Mouse (Mus musculus): ENCODE data around the gene Rhox4f. TPM values are rescaled to one million over a fixed set of nuclear protein-coding genes. Genes with fewer than 3 reads are reported as not detected.
"Not testable (repeated sequence)": the region's sequence is repeated elsewhere in the genome, so short reads cannot be mapped to it uniquely, and the experiment has no call there.

Gene Rhox4f
- not detected in 2 replicates for polyA plus RNA-seq (2012; rRNA removed)

DNA sequence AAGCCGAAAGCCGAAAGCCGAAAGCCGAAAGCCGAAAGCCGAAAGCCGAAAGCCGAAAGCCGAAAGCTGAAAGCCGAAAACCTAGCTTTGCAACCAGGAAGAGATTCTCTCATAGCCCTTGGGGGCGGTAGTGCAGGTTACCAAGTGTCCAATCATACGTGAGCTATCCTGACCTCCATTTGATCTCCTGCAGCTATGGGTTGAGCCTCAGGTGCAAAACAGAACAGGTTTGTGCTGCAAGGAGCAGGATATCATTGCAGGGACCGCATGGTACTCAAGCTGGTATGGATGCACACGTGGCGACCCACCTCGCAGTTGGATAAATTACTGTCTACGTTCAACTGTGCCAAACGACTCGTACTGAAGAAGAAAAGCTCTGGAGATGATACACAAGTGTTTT lies at the start of gene Rhox4f:
TSS of gene Rhox4f (minus strand) at position 101 of the 400 bp plus-strand sequence.
- not testable (repeated sequence) for H3K4me1 ChIP-seq (ENCODE audit: control insufficient read depth, insufficient read depth, low read length); H3K4me3 ChIP-seq (ENCODE audit: insufficient read depth, low read length); H3K27ac ChIP-seq (ENCODE audit: insufficient read depth, low read length)

DNA sequence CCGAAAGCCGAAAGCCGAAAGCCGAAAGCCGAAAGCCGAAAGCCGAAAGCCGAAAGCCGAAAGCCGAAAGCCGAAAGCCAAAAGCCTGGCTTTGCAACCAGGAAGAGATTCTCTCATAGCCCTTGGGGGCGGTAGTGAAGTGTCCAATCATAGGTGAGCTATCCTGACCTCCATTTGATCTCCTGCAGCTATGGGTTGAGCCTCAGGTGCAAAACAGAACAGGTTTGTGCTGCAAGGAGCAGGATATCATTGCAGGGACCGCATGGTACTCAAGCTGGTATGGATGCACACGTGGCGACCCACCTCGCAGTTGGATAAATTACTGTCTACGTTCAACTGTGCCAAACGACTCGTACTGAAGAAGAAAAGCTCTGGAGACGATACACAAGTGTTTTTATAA lies 43.7 kb upstream of the Rhox4f start, which contains the start of gene Rhox4g:
TSS of gene Rhox4g (minus strand) at position 101 of the 400 bp plus-strand sequence.
- not testable (repeated sequence) for H3K4me1 ChIP-seq (ENCODE audit: control insufficient read depth, insufficient read depth, low read length); H3K4me3 ChIP-seq (ENCODE audit: insufficient read depth, low read length); H3K27ac ChIP-seq (ENCODE audit: insufficient read depth, low read length)

DNA sequence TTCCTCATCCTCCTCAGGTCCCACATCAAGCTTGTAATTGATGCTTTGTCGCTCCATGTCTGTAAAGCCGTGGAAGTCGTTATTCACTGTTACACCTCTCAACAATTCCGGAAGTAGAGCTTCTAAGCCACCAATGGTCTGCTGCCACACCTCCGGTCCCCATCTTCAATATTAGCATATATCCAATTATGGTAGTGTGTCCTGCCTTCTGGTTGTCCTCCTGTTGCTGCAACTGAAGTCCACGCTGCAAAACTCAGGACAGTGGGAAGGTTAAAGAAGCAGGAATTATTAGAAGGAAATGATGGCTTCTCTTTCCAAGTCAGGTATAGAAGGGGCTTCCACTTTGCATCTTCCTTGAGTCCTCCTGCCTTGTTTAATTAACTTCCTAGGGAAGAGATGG lies 35.9 kb upstream of the Rhox4f start, which contains the start of gene Rhox2g:
TSS of gene Rhox2g (minus strand) at position 101 of the 400 bp plus-strand sequence.
- H3K4me1 ChIP-seq (ENCODE audit: control insufficient read depth, insufficient read depth, low read length); H3K27ac ChIP-seq (ENCODE audit: insufficient read depth, low read length); H3K4me3 ChIP-seq (ENCODE audit: insufficient read depth, low read length): not testable (repeated sequence)

DNA sequence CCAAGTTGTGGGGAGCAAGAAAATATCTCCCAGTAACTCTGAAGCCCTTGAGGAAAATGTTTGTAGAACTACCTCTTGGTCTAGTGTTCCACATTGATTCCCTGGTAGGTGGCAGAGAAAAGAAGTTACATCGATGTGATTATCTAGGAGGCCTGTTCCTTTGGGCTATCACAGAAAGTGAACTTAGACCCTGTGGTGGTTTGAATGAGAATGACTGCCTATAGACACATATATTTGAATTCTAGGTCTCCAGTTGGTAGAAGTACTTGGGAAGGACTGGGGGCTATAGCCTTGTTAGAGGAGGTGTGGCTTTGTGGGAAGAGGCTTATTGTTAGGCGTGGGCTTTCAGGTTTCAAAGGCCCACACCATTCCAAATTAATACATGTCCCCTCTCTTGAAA lies 21.0 kb upstream of the Rhox4f start, which contains the start of gene Rhox3g:
TSS of gene Rhox3g (minus strand) at position 101 of the 400 bp plus-strand sequence.
- H3K4me1 ChIP-seq (ENCODE audit: control insufficient read depth, insufficient read depth, low read length): not testable (repeated sequence)

DNA sequence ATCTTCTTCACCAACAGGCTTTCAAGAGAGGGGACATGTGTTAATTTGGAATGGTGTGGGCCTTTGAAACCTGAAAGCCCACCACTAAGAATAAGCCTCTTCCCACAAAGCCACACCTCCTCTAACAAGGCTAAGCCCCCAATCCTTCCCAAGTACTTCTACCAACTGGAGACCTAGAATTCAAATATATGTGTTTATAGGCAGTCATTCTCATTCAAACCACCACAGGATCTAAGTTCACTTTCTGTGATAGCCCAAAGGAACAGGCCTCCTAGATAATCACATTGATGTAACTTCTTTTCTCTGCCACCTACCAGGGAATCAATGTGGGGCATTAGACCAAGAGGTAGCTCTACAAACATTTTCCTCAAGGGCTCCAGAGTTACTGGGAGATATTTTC lies 26.8 kb downstream of the Rhox4f start, which contains the start of gene Rhox3f:
TSS of gene Rhox3f (plus strand) at position 301 of the 400 bp plus-strand sequence.
- H3K4me3 ChIP-seq (ENCODE audit: insufficient read depth, low read length); H3K27ac ChIP-seq (ENCODE audit: insufficient read depth, low read length); H3K4me1 ChIP-seq (ENCODE audit: control insufficient read depth, insufficient read depth, low read length): not testable (repeated sequence)

More for the DNA sequence above, 21.0 kb upstream of the Rhox4f start, which contains the start of gene Rhox3g:
- not testable (repeated sequence) for H3K27ac ChIP-seq (ENCODE audit: insufficient read depth, low read length); H3K4me3 ChIP-seq (ENCODE audit: insufficient read depth, low read length)

DNA sequence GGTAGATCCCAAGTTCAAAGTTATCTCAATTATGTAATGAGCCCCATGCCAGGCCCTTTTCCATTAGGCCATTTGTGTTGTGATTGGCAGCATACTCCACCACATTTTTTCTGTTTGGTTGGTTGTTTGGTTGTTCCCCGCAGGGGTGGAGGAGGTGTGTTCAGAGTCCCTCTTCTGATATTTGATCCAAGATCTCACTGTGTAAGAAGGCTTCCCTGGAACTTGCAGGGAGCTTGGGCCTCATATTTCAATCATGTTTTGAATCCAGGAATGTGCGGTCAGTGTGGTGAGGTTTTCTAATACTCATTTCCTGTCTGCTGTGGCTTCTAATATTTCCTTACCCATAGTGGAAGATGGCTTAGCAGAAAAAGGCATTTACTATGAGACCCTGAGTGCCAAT lies 34.9 kb downstream of the Rhox4f start:
- H3K4me1 ChIP-seq (ENCODE audit: control insufficient read depth, insufficient read depth, low read length); H3K4me3 ChIP-seq (ENCODE audit: insufficient read depth, low read length); H3K27ac ChIP-seq (ENCODE audit: insufficient read depth, low read length): not testable (repeated sequence)

DNA sequence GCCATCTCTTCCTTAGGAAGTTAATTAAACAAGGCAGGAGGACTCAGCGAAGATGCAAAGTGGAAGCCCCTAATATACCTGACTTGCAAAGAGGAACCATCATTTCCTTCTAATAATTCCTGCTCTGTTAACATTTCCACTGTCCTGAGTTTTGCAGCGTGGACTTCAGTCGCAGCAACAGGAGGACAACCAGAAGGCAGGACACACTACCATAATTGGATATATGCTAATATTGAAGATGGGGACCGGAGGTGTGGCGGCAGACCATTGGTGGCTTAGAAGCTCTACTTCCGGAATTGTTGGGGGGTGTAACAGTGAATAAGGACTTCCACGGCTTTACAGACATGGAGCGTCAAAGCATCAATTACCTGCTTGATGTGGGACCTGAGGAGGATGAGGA lies 36.4 kb downstream of the Rhox4f start, which contains the start of gene Rhox2f:
TSS of gene Rhox2f (plus strand) at position 301 of the 400 bp plus-strand sequence.
- not testable (repeated sequence) for H3K27ac ChIP-seq (ENCODE audit: insufficient read depth, low read length); H3K4me1 ChIP-seq (ENCODE audit: control insufficient read depth, insufficient read depth, low read length); H3K4me3 ChIP-seq (ENCODE audit: insufficient read depth, low read length)

DNA sequence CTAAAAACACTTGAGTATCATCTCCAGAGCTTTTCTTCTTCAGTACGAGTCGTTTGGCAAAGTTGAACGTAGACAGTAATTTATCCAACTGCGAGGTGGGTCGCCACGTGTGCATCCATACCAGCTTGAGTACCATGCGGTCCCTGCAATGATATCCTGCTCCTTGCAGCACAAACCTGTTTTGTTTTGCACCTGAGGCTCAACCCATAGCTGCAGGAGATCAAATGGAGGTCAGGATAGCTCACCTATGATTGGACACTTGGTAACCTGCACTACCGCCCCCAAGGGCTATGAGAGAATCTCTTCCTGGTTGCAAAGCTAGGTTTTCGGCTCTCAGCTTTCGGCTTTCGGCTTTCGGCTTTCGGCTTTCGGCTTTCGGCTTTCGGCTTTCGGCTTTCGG lies 50.4 kb downstream of the Rhox4f start, which contains the start of gene Rhox4e:
TSS of gene Rhox4e (plus strand) at position 301 of the 400 bp plus-strand sequence.
- not testable (repeated sequence) for H3K4me1 ChIP-seq (ENCODE audit: control insufficient read depth, insufficient read depth, low read length); H3K4me3 ChIP-seq (ENCODE audit: insufficient read depth, low read length); H3K27ac ChIP-seq (ENCODE audit: insufficient read depth, low read length)

Other genes starting within 250 kb of the Rhox4f start
- gene Rhox3a2, start 227.7 kb downstream of the Rhox4f start, polyA plus RNA-seq (2012; rRNA removed): not detected in 2 replicates
- not detected in 2 replicates for gene Rhox4a2, start 216.9 kb downstream of the Rhox4f start, polyA plus RNA-seq (2012; rRNA removed)
- not detected in 2 replicates for gene Rhox2b, start 195.6 kb downstream of the Rhox4f start, polyA plus RNA-seq (2012; rRNA removed)
- gene Rhox4b, start 175.2 kb downstream of the Rhox4f start, polyA plus RNA-seq (2012; rRNA removed): not detected in 2 replicates
- not detected in 2 replicates for gene Rhox2c, start 154.0 kb downstream of the Rhox4f start, polyA plus RNA-seq (2012; rRNA removed)
- gene Rhox3c, start 149.1 kb downstream of the Rhox4f start, polyA plus RNA-seq (2012; rRNA removed): not detected in 2 replicates
- not detected in 2 replicates for gene Rhox4c, start 127.4 kb downstream of the Rhox4f start, polyA plus RNA-seq (2012; rRNA removed)
- not detected in 2 replicates for gene Rhox2d, start 114.3 kb downstream of the Rhox4f start, polyA plus RNA-seq (2012; rRNA removed)
- gene Rhox4d, start 93.3 kb downstream of the Rhox4f start, polyA plus RNA-seq (2012; rRNA removed): not detected in 2 replicates
- gene Rhox2e, start 77.3 kb downstream of the Rhox4f start, polyA plus RNA-seq (2012; rRNA removed): not detected in 2 replicates
- not detected in 2 replicates for gene Rhox3e, start 65.7 kb downstream of the Rhox4f start, polyA plus RNA-seq (2012; rRNA removed)
- gene Rhox4e, start 50.3 kb downstream of the Rhox4f start, polyA plus RNA-seq (2012; rRNA removed): not detected in 2 replicates
- not detected in 2 replicates for gene Rhox2f, start 36.3 kb downstream of the Rhox4f start, polyA plus RNA-seq (2012; rRNA removed)
- not detected in 2 replicates for gene Rhox3f, start 26.7 kb downstream of the Rhox4f start, polyA plus RNA-seq (2012; rRNA removed)
- gene Rhox3g, start 20.9 kb upstream of the Rhox4f start, polyA plus RNA-seq (2012; rRNA removed): not detected in 2 replicates
- gene Rhox2g, start 35.8 kb upstream of the Rhox4f start, polyA plus RNA-seq (2012; rRNA removed): not detected in 2 replicates
- not detected in 2 replicates for gene Rhox4g, start 43.6 kb upstream of the Rhox4f start, polyA plus RNA-seq (2012; rRNA removed)
- not detected in 2 replicates for gene Rhox3h, start 61.1 kb upstream of the Rhox4f start, polyA plus RNA-seq (2012; rRNA removed)
- not detected in 2 replicates for gene Rhox2h, start 65.6 kb upstream of the Rhox4f start, polyA plus RNA-seq (2012; rRNA removed)
- not detected in 2 replicates for gene Rhox5, start 197.1 kb upstream of the Rhox4f start, polyA plus RNA-seq (2012; rRNA removed)
- gene Rhox6, start 219.2 kb upstream of the Rhox4f start, polyA plus RNA-seq (2012; rRNA removed): 0.09 TPM in 1 of 2 replicates, not detected in the other
- gene Rhox7a, start 224.0 kb upstream of the Rhox4f start, polyA plus RNA-seq (2012; rRNA removed): not detected in 2 replicates